Mouse (Mus musculus) central nervous system, embryonic 14 days (tissue): ENCODE data around the gene Adcy9. TPM values are rescaled to one million over a fixed set of nuclear protein-coding genes. Genes with fewer than 3 reads are reported as not detected.

Experiments
- polyA plus RNA-seq: library from polyadenylated mRNA; depleted of rRNA; stranded (reverse); fragments of >200 nt; gene quantifications from 2 replicates; pipeline ENCODE4 v1.2.3, GENCODE M21; 2012; rRNA removed

Adcy9 gene
- polyA plus RNA-seq: 5.1 and 5.8 TPM in 2 replicates

DNA sequence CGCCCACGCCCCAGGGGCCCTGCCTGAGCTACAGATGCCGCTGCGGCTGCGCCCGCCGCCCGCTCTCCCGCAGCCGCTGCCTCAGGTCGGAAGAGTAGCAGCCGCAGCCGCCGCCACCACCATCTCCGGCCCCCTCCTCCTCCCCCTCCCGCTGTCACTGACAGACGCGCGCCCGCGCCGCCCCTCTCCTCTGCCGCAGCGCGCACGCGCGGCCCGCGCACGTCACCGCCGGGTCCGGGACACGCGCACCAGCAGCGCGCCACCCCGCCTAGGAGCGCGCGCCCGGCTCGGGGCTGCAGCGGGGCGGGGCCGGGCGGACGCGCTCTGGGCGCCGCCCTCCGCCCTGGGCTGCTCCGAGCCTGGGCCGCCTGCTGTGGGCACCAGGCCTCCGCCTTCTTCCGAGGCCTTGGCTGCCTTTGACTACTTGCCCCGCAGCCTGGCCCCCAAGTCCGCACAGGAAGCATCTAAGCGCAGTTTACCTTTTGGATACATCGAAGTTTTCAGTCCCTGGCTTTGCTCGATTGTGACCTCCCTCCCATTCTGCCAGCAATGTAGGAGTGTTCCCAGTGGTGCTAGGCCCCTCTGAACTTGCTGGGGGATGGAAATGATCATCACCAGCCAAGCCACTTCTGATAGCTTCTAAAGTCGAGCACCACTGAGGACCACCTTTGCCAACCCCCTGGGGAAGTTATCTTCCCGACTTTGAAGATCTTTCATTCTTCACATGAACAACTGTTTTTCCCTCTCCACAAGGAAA, at the start of gene Adcy9:
Gene Adcy9, minus strand, starts transcription at position 201 of the 757 bp plus-strand sequence.

Other genes with a start within 250 kb of the Adcy9 start
- 27.1 and 30.4 TPM in 2 replicates for gene Crebbp, start 206.5 kb downstream of the Adcy9 start, polyA plus RNA-seq
- 23.0 and 29.0 TPM in 2 replicates for gene Srl, start 121.3 kb upstream of the Adcy9 start, polyA plus RNA-seq
- 14.2 and 15.1 TPM in 2 replicates for gene Tfap4, start 139.4 kb upstream of the Adcy9 start, polyA plus RNA-seq
- 44.0 and 46.0 TPM in 2 replicates for gene Glis2, start 174.2 kb upstream of the Adcy9 start, polyA plus RNA-seq
- 123 and 132 TPM in 2 replicates for gene Pam16, start 204.5 kb upstream of the Adcy9 start, polyA plus RNA-seq
- 8.3 and 20.3 TPM in 2 replicates for gene Vasn, start 219.4 kb upstream of the Adcy9 start, polyA plus RNA-seq
- gene Dnaja3, start 219.5 kb upstream of the Adcy9 start, polyA plus RNA-seq: 26.8 and 28.4 TPM in 2 replicates